Mouse (Mus musculus): Measurements from ENCODE around the gene Tprgl. TPM values are rescaled to one million over a fixed set of nuclear protein-coding genes. Genes with fewer than 3 reads are reported as not detected.

The Tprgl gene
- polyA plus RNA-seq, 1 experiment: not detected

- H3K27ac ChIP-seq (ENCODE audit: insufficient read depth, low read depth, low read length): no peak overlapping the region
- whole genome bisulfite sequencing: 86% methylated on average over 3 of the region's 3 CpGs
- TF ChIP-seq CTCF (IDR thresholded peaks at IDR 0.05; ENCODE audit: insufficient read depth, low read depth, low read length) (no peak), POLR2A (IDR thresholded peaks at IDR 0.05; ENCODE audit: insufficient read depth, low read depth, low read length) (no peak)
- H3K4me3 ChIP-seq (ENCODE audit: insufficient read depth, low read depth, low read length): no peak overlapping the region
- peaks cover 20% of the 10 kb centered on the region for H3K4me1 ChIP-seq (ENCODE audit: control insufficient read depth, insufficient read depth, low read length)
These were observed 15.8 kb downstream of the Tprgl start for GRCm38 (mm10) chr4:154144712-154145111.

- WGBS: under 1% methylated on average over 49 of the region's 49 CpGs
- H3K4me3 ChIP-seq (ENCODE audit: insufficient read depth, low read depth, low read length): peak within 1 kb of the TSS; percentile 98
- TF ChIP-seq CTCF (IDR thresholded peaks at IDR 0.05; ENCODE audit: insufficient read depth, low read depth, low read length) (no peak), POLR2A (IDR thresholded peaks at IDR 0.05; ENCODE audit: insufficient read depth, low read depth, low read length) (peak; percentile 62)
- peak within 1 kb of the TSS; percentile 83 for H3K27ac ChIP-seq (ENCODE audit: insufficient read depth, low read depth, low read length)
- H3K4me1 ChIP-seq (ENCODE audit: control insufficient read depth, insufficient read depth, low read length): peaks cover 23% of the 10 kb centered on the region
These were observed 18.0 kb downstream of the Tprgl start, which contains the start of gene Wrap73 for GRCm38 (mm10) chr4:154142211-154143040. Wrap73 (plus strand) TSS chr4:154142372.

- TF ChIP-seq POLR2A (IDR thresholded peaks at IDR 0.05; ENCODE audit: insufficient read depth, low read depth, low read length) (no peak), CTCF (IDR thresholded peaks at IDR 0.05; ENCODE audit: insufficient read depth, low read depth, low read length) (no peak)
- Histone ChIP-seq H3K4me1 (ENCODE audit: control insufficient read depth, insufficient read depth, low read length) (peaks cover 23% of the 10 kb centered on the region), H3K27ac (ENCODE audit: insufficient read depth, low read depth, low read length) (no peak overlapping the region), H3K4me3 (ENCODE audit: insufficient read depth, low read depth, low read length) (no peak overlapping the region)
- 2% methylated on average over 42 of the region's 42 CpGs for WGBS
These were observed 19.2 kb downstream of the Tprgl start for GRCm38 (mm10) chr4:154141009-154141867.

- Histone ChIP-seq H3K27ac (ENCODE audit: insufficient read depth, low read depth, low read length) (no peak overlapping the region), H3K4me1 (ENCODE audit: control insufficient read depth, insufficient read depth, low read length) (peaks cover 23% of the 10 kb centered on the region), H3K4me3 (ENCODE audit: insufficient read depth, low read depth, low read length) (peak overlapping the region; percentile 28)
- TF ChIP-seq POLR2A (IDR thresholded peaks at IDR 0.05; ENCODE audit: insufficient read depth, low read depth, low read length) (no peak), CTCF (IDR thresholded peaks at IDR 0.05; ENCODE audit: insufficient read depth, low read depth, low read length) (no peak)
- WGBS: 2% methylated on average over 46 of the region's 46 CpGs
These were observed 20.1 kb downstream of the Tprgl start for GRCm38 (mm10) chr4:154140213-154141008.

- TF ChIP-seq POLR2A (IDR thresholded peaks at IDR 0.05; ENCODE audit: insufficient read depth, low read depth, low read length): no peak
- no peak for TF ChIP-seq CTCF (IDR thresholded peaks at IDR 0.05; ENCODE audit: insufficient read depth, low read depth, low read length)
- Histone ChIP-seq H3K4me1 (ENCODE audit: control insufficient read depth, insufficient read depth, low read length) (peaks cover 23% of the 10 kb centered on the region), H3K4me3 (ENCODE audit: insufficient read depth, low read depth, low read length) (peak within 1 kb of the TSS; percentile 28), H3K27ac (ENCODE audit: insufficient read depth, low read depth, low read length) (no peak within 1 kb of the TSS)
- 0% methylated on average over 4 of the region's 4 CpGs for WGBS
These were observed 20.5 kb downstream of the Tprgl start, which contains the start of gene Trp73 for GRCm38 (mm10) chr4:154140182-154140212. Trp73 (minus strand) TSS chr4:154140208.

GRCm38 (mm10) chr4:154139671-154140181 is 20.7 kb downstream of the Tprgl start:
- TF ChIP-seq CTCF (IDR thresholded peaks at IDR 0.05; ENCODE audit: insufficient read depth, low read depth, low read length) (no peak), POLR2A (IDR thresholded peaks at IDR 0.05; ENCODE audit: insufficient read depth, low read depth, low read length) (no peak)
- WGBS: under 1% methylated on average over 57 of the region's 59 CpGs
- no peak overlapping the region for H3K27ac ChIP-seq (ENCODE audit: insufficient read depth, low read depth, low read length)
- H3K4me3 ChIP-seq (ENCODE audit: insufficient read depth, low read depth, low read length): peak overlapping the region; percentile 28
- peaks cover 23% of the 10 kb centered on the region for H3K4me1 ChIP-seq (ENCODE audit: control insufficient read depth, insufficient read depth, low read length)

GRCm38 (mm10) chr4:154137139-154137538 is 23.3 kb downstream of the Tprgl start:
- Histone ChIP-seq H3K27ac (ENCODE audit: insufficient read depth, low read depth, low read length) (no peak overlapping the region), H3K4me3 (ENCODE audit: insufficient read depth, low read depth, low read length) (no peak overlapping the region), H3K4me1 (ENCODE audit: control insufficient read depth, insufficient read depth, low read length) (peaks cover 20% of the 10 kb centered on the region)
- 59% methylated on average over 5 of the region's 5 CpGs for WGBS
- TF ChIP-seq CTCF (IDR thresholded peaks at IDR 0.05; ENCODE audit: insufficient read depth, low read depth, low read length) (no peak), POLR2A (IDR thresholded peaks at IDR 0.05; ENCODE audit: insufficient read depth, low read depth, low read length) (no peak)

- Histone ChIP-seq H3K4me1 (ENCODE audit: control insufficient read depth, insufficient read depth, low read length) (peaks cover 7% of the 10 kb centered on the region), H3K27ac (ENCODE audit: insufficient read depth, low read depth, low read length) (no peak overlapping the region), H3K4me3 (ENCODE audit: insufficient read depth, low read depth, low read length) (no peak overlapping the region)
- TF ChIP-seq CTCF (IDR thresholded peaks at IDR 0.05; ENCODE audit: insufficient read depth, low read depth, low read length): no peak
- TF ChIP-seq POLR2A (IDR thresholded peaks at IDR 0.05; ENCODE audit: insufficient read depth, low read depth, low read length): no peak
- WGBS: 62% methylated on average over 4 of the region's 4 CpGs
These were observed 25.7 kb downstream of the Tprgl start for GRCm38 (mm10) chr4:154134803-154135202.

Measured in olfactory bulb, adult 2 months (tissue).